Mouse (Mus musculus): ENCODE data around the gene Pi4ka.

The Pi4ka gene

DNA sequence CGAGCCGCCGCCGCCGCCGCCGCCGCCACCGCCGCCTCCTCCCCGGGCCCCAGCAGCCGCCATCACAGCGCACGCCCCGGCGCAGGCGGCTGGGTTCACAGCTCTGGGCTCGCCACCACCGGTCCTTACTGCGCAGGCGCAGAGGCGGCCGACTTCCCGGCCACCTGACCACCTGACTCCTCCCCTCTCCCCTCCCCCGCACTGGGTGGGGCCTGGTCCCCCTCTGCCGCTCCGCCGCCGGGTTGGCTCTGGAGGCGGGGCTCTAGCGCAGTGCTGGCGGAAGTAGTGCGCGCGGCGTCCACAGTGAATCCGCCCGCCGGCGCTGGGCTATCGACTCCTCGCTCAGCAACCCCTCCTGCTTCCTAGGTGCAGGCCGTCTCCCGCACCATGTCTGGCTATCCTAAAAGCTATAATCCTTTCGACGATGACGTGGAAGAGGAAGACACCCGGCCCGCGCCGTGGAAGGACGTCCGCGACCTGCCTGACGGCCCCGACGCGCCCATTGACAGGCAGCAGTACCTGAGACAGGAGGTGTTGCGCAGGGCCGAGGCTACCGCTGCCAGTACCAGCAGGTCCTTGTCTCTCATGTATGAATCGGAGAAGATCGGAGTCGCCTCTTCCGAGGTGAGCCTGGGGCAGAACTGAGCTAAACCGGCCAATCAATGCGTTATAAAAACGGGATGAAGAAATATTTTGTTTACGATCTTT lies at the start of gene Pi4ka, which contains the start of gene Snap29:
Gene Pi4ka (minus strand): TSS at position 579 of the 708 bp plus-strand sequence.
Gene Snap29 (plus strand): TSS at position 251 of the 708 bp plus-strand sequence.
- DNase-seq (ENCODE audit: low read depth, low spot score) = peak; percentile 99

DNA sequence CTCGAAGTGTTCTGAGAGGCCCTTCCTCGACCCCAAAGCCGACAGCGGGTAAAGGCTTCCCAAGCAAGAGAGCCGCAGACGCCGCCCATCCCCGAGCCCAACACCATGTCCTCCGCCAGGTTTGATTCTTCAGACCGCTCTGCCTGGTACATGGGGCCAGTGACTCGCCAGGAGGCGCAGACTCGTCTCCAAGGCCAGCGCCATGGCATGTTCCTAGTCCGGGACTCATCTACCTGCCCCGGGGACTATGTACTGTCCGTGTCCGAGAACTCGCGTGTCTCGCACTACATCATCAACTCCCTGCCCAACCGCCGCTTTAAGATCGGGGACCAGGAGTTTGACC lies 46.2 kb upstream of the Pi4ka start:
- DNase-seq (ENCODE audit: low read depth, low spot score) = peak; percentile 58

GRCm38 (mm10) chr16:17451541-17452372 lies 45.6 kb upstream of the Pi4ka start, which contains the start of gene Crkl:
Crkl (plus strand) TSS chr16:17451987.
- DNase-seq (ENCODE audit: low read depth, low spot score) = peak; percentile 99

DNA sequence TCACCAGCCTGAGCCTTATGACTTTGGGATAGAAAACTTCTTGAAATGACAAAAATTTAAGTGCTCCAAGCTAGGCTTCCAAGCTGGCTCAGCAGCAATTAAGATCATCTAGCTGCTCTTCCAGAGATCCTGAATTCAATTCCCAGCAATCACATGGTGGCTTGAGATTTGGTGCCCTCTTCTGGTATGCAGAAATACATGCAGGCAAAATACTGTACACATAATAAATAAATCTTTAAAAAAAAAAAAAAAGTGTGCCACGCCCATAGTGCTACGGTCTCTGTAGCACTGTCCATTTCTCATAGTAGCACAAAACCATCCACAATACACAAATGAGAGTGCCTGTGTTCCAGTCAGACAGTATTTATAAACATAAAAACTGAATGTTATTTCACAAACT lies 26.5 kb upstream of the Pi4ka start:
- DNase-seq (ENCODE audit: low read depth, low spot score) = peak; percentile 58

- peak; percentile 68 for DNase-seq (ENCODE audit: low read depth, low spot score)
These were observed 16.9 kb upstream of the Pi4ka start for GRCm38 (mm10) chr16:17423021-17423420.

GRCm38 (mm10) chr16:17410209-17410608 lies 4.1 kb upstream of the Pi4ka start:
- DNase-seq (ENCODE audit: low read depth, low spot score) = peak; percentile 16

- DNase-seq (ENCODE audit: low read depth, low spot score) = no peak
These were observed 2.9 kb upstream of the Pi4ka start for GRCm38 (mm10) chr16:17409046-17409445.

GRCm38 (mm10) chr16:17406512-17407231 lies 558 bp upstream of the Pi4ka start:
- DNase-seq (ENCODE audit: low read depth, low spot score) = no peak

GRCm38 (mm10) chr16:17405271-17405696 lies 830 bp downstream of the Pi4ka start:
- DNase-seq (ENCODE audit: low read depth, low spot score) = peak; percentile 79

DNA sequence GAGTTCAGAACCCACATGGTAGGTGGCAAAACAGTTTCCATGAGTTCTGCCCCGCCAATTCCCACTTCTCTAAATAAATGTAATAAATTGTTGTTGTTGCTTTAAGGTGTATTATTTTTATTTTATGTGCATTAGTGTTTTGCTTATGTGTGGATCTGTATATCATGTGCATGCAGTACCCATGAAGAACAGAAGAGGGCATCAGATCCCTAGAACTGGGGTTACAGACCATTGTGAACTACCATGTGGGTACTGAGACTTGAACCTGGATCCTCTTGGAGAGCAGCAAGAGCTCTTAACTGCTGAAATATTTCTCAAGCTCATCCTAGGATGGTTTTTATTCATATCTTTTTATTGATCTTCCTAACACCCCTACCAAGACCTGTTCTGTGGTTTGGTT lies 3.3 kb downstream of the Pi4ka start:
- DNase-seq (ENCODE audit: low read depth, low spot score) = peak; percentile 72

GRCm38 (mm10) chr16:17392784-17393183 lies 13.3 kb downstream of the Pi4ka start:
- DNase-seq (ENCODE audit: low read depth, low spot score) = no peak

GRCm38 (mm10) chr16:17383594-17384326 lies 22.4 kb downstream of the Pi4ka start:
- DNase-seq (ENCODE audit: low read depth, low spot score) = no peak

- peak; percentile 59 for DNase-seq (ENCODE audit: low read depth, low spot score)
These were observed 23.8 kb downstream of the Pi4ka start for GRCm38 (mm10) chr16:17382306-17382705.

GRCm38 (mm10) chr16:17358787-17359186 lies 47.3 kb downstream of the Pi4ka start:
- DNase-seq (ENCODE audit: low read depth, low spot score) = no peak

DNA sequence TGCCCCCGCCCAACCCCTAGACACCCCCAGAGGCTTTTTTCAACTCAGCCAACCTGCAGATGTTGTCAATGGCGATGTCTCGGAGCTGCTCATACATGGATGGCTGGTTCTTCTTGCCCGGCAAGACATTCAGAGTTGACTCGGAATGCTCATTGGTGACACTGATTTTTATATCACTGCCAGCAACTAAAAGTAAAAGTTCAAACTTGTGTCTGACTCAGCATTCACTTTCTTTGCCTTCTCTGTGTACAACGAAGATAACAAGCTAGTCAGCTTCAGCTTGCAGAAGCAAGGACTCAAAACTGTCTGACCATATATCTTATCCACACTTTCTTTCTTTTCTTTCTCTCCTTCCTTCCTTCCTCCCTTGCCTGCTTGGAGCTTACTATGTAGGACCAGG lies 50.1 kb downstream of the Pi4ka start:
- no peak for DNase-seq (ENCODE audit: low read depth, low spot score)

- DNase-seq (ENCODE audit: low read depth, low spot score) = no peak
These were observed 59.3 kb downstream of the Pi4ka start for GRCm38 (mm10) chr16:17346766-17347165.

- DNase-seq (ENCODE audit: low read depth, low spot score) = no peak
These were observed 60.3 kb downstream of the Pi4ka start for GRCm38 (mm10) chr16:17345813-17346155.

GRCm38 (mm10) chr16:17345141-17345812 lies 60.8 kb downstream of the Pi4ka start:
- DNase-seq (ENCODE audit: low read depth, low spot score) = no peak

DNA sequence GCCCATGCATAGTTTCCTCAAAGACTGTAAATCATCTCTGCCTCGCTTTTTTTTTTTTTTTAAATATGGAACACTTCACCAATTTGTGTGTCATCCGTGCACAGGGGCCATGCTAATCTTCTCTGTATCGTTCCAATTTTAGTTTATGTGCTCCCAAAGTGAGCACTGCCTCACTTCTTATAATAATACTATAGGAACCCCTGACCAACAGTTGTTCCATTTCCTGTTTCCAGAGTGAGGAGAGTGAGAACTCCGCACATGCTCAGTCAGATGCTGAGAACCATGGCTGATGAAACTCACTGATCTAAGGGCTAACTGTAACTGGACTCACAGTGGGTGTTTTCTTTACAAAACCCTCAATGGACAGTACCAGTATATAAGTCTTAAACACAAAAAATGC lies 64.3 kb downstream of the Pi4ka start:
- no peak for DNase-seq (ENCODE audit: low read depth, low spot score)

DNA sequence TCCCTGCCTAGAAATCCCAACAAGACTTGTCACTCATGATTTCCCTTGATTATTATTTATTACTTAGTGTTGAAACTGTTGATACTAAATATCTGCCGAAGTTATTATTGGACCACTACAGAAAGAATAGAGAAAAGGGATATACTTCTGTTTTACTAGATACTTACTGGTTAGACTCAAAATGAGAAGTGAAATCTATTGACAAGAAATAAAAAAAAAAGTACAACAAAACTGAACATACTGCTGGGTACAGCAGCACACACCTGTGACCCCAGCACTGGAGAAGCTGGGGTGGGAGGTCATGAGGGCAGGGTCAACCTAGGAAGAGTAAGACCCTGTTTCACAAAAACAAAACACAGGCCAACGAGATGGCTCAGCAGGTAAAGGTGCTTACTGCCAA lies 65.4 kb downstream of the Pi4ka start:
- DNase-seq (ENCODE audit: low read depth, low spot score) = no peak

GRCm38 (mm10) chr16:17339701-17340100 lies 66.4 kb downstream of the Pi4ka start:
- DNase-seq (ENCODE audit: low read depth, low spot score) = no peak
